15 mouse cellular contexts compared by ENCODE assay signal in the genomic region with DNA sequence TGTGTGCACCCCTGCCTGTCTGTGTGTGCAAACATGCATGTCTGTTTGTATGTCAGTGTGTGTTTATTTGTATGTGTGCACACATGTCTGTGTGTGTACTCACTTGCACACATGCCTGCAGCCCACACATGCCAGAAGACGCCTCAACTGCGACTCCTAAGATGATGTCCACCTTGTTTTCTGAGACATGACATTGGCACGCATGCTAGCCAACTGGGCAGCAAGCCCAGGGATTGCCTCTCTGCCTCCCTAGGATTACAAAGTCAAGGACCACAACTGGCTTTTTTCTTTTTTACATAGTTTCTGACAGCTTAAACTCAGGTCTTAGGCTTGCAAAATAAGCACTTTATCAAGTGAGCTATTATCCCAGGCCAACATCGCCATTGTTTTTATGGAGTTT. TPM values are rescaled to one million over a fixed set of nuclear protein-coding genes. Genes with fewer than 3 reads are reported as not detected.
A peak's percentile ranks its signal among the peaks of the same experiment; 100 is the strongest.
DNase-seq lines count a peak whose midpoint lies in the region; ATAC-seq and TF ChIP-seq lines count a peak whose summit lies in the region.
"Had no signal": no experiment of that assay in that cellular context is flagged by ENCODE, and none has a peak within 500 bp of the region (broad histone marks: within the 10 kb centered on the region; RNA-seq: fewer than 3 reads in every experiment).

No protein-coding gene starts in this region.

- no peak overlapping the region for H3K9ac ChIP-seq in heart, embryonic 15.5 days
- no peak overlapping the region for H3K9ac ChIP-seq in lung, postnatal 0 days (replicated peaks; ENCODE audit: low read depth)
- H3K9ac ChIP-seq in embryonic facial prominence, embryonic 13.5 days, result peak overlapping the region; percentile 75
- no peak overlapping the region for H3K9ac ChIP-seq in stomach, embryonic 14.5 days (replicated peaks; ENCODE audit: low read depth, low read length)
- H3K9ac ChIP-seq in hindbrain, embryonic 11.5 days (ENCODE audit: low read depth, low read length), result no peak overlapping the region
- H3K9ac ChIP-seq: liver, embryonic 12.5 days; neural tube, embryonic 12.5 days had no signal

- peak overlapping the region; percentile 51; the same call in 1 of the 2 replicates for H3K4me2 ChIP-seq in heart, embryonic 15.5 days
- H3K4me2 ChIP-seq in lung, postnatal 0 days (replicated peaks; ENCODE audit: low read depth, low read length), result no peak overlapping the region
- peak overlapping the region; percentile 58 for H3K4me2 ChIP-seq in embryonic facial prominence, embryonic 13.5 days
- H3K4me2 ChIP-seq in stomach, embryonic 14.5 days (replicated peaks; ENCODE audit: low read depth, low read length), result peak overlapping the region; percentile 49; the same call in 1 of the 2 replicates
- H3K4me2 ChIP-seq in hindbrain, embryonic 11.5 days (replicated peaks; ENCODE audit: low read depth, low read length), result no peak overlapping the region
- H3K4me2 ChIP-seq: liver, embryonic 12.5 days; neural tube, embryonic 12.5 days had no signal

- H3K27ac ChIP-seq in heart, embryonic 15.5 days, result no peak overlapping the region
- 0 out of 2 replicates have a peak overlapping the region, but pooled peaks have one; percentile 9 for H3K27ac ChIP-seq in lung, postnatal 0 days (ENCODE audit: low read length)
- H3K27ac ChIP-seq in embryonic facial prominence, embryonic 13.5 days, result peak overlapping the region; percentile 97
- no peak overlapping the region for H3K27ac ChIP-seq in stomach, embryonic 14.5 days (ENCODE audit: low read length)
- H3K27ac ChIP-seq in hindbrain, embryonic 11.5 days (ENCODE audit: low read depth, low read length), result no peak overlapping the region
- H3K27ac ChIP-seq: liver, embryonic 12.5 days; midbrain, embryonic 10.5 days; neural tube, embryonic 12.5 days had no signal

- no peak for DNase-seq in heart, postnatal 25 days (ENCODE audit: low spot score)
- DNase-seq in lung, postnatal 0 days (ENCODE audit: low spot score), result no peak
- DNase-seq in lung, adult 18-20 months, result no peak
- DNase-seq in hindbrain, embryonic 11.5 days (ENCODE audit: low spot score), result no peak
- DNase-seq: cerebellum, adult 2 months; kidney, adult 11 months; thymus, postnatal 25 days had no signal

- H3K36me3 ChIP-seq in heart, embryonic 15.5 days, result no peaks in the 10 kb centered on the region
- H3K36me3 ChIP-seq in lung, postnatal 0 days (ENCODE audit: insufficient read depth, low read length), result no peaks in the 10 kb centered on the region
- peaks cover 17% of the 10 kb centered on the region for H3K36me3 ChIP-seq in embryonic facial prominence, embryonic 13.5 days
- no peaks in the 10 kb centered on the region for H3K36me3 ChIP-seq in stomach, embryonic 14.5 days (ENCODE audit: control insufficient read depth, insufficient read depth, low read length)
- no peaks in the 10 kb centered on the region for H3K36me3 ChIP-seq in hindbrain, embryonic 11.5 days (ENCODE audit: control insufficient read depth, insufficient read depth, low read length)
- H3K36me3 ChIP-seq: liver, embryonic 12.5 days; midbrain, embryonic 10.5 days; neural tube, embryonic 12.5 days had no signal

- H3K4me1 ChIP-seq in heart, embryonic 15.5 days (replicated peaks), result peaks cover 6% of the 10 kb centered on the region
- H3K4me1 ChIP-seq in lung, postnatal 0 days (ENCODE audit: insufficient read depth, low read depth, low read length), result no peaks in the 10 kb centered on the region
- peaks cover 50% of the 10 kb centered on the region for H3K4me1 ChIP-seq in embryonic facial prominence, embryonic 13.5 days
- H3K4me1 ChIP-seq in stomach, embryonic 14.5 days (ENCODE audit: control insufficient read depth, insufficient read depth, low read length), result peaks cover 13% of the 10 kb centered on the region
- no peaks in the 10 kb centered on the region for H3K4me1 ChIP-seq in hindbrain, embryonic 11.5 days (replicated peaks; ENCODE audit: control insufficient read depth, insufficient read depth, low read length)
- H3K4me1 ChIP-seq: liver, embryonic 12.5 days; neural tube, embryonic 12.5 days had no signal

- H3K4me3 ChIP-seq in heart, embryonic 15.5 days, result no peak overlapping the region
- no peak overlapping the region for H3K4me3 ChIP-seq in lung, postnatal 0 days (ENCODE audit: low read depth, low read length)
- H3K4me3 ChIP-seq in embryonic facial prominence, embryonic 13.5 days, result peak overlapping the region; percentile 60
- no peak overlapping the region for H3K4me3 ChIP-seq in stomach, embryonic 14.5 days (ENCODE audit: low read depth, low read length)
- H3K4me3 ChIP-seq in hindbrain, embryonic 11.5 days (ENCODE audit: low read depth, low read length), result no peak overlapping the region
- H3K4me3 ChIP-seq: liver, embryonic 12.5 days; midbrain, embryonic 10.5 days; neural tube, embryonic 12.5 days had no signal

- H3K27me3 ChIP-seq in heart, embryonic 15.5 days, result no peaks in the 10 kb centered on the region
- H3K27me3 ChIP-seq in lung, postnatal 0 days (replicated peaks; ENCODE audit: insufficient read depth, low read length), result no peaks in the 10 kb centered on the region
- no peaks in the 10 kb centered on the region for H3K27me3 ChIP-seq in embryonic facial prominence, embryonic 13.5 days
- H3K27me3 ChIP-seq in stomach, embryonic 14.5 days (ENCODE audit: control insufficient read depth, insufficient read depth, low read length), result no peaks in the 10 kb centered on the region
- no peaks in the 10 kb centered on the region for H3K27me3 ChIP-seq in hindbrain, embryonic 11.5 days (ENCODE audit: control insufficient read depth, insufficient read depth, low read length)
- H3K27me3 ChIP-seq: neural tube, embryonic 12.5 days had no signal

- intact Hi-C loops in heart, postnatal 25 days (cut with DNase I), result no loop called here

- WGBS in heart, embryonic 15.5 days, result 62% methylated on average over 4 of the region's 4 CpGs
- WGBS in lung, postnatal 0 days, result 61% methylated on average over 4 of the region's 4 CpGs
- 72% methylated on average over 4 of the region's 4 CpGs for WGBS in embryonic facial prominence, embryonic 13.5 days
- WGBS in stomach, embryonic 14.5 days, result 61% methylated on average over 4 of the region's 4 CpGs
- 93% methylated on average over 4 of the region's 4 CpGs for WGBS in hindbrain, embryonic 11.5 days

- no peak for TF ChIP-seq CTCF in lung, postnatal 0 days (IDR thresholded peaks at IDR 0.05)

- no peaks in the 10 kb centered on the region for H3K9me3 ChIP-seq in heart, embryonic 15.5 days (replicated peaks)
- H3K9me3 ChIP-seq in lung, postnatal 0 days (ENCODE audit: low read length), result no peaks in the 10 kb centered on the region
- no peaks in the 10 kb centered on the region for H3K9me3 ChIP-seq in embryonic facial prominence, embryonic 13.5 days
- no peaks in the 10 kb centered on the region for H3K9me3 ChIP-seq in stomach, embryonic 14.5 days (ENCODE audit: control insufficient read depth, low read depth, low read length)
- no peaks in the 10 kb centered on the region for H3K9me3 ChIP-seq in hindbrain, embryonic 11.5 days (ENCODE audit: control insufficient read depth, low read length)
- H3K9me3 ChIP-seq: liver, embryonic 12.5 days; midbrain, embryonic 10.5 days; neural tube, embryonic 12.5 days had no signal

- ATAC-seq in heart, embryonic 15.5 days (replicated peaks; ENCODE audit: insufficient number of reproducible peaks, insufficient read depth, low FRiP score, low read depth), result no peak
- ATAC-seq in lung, postnatal 0 days, result no peak
- ATAC-seq in embryonic facial prominence, embryonic 13.5 days (ENCODE audit: insufficient number of reproducible peaks, insufficient read depth, low FRiP score, low TSS enrichment, low read depth), result no peak
- ATAC-seq in stomach, embryonic 14.5 days (ENCODE audit: insufficient number of reproducible peaks, insufficient read depth, low FRiP score, low read depth), result no peak
- no peak for ATAC-seq in hindbrain, embryonic 11.5 days (ENCODE audit: low FRiP score)
- no peak for ATAC-seq in granulocyte monocyte progenitor cell, adult 5-6 weeks (replicated peaks; ENCODE audit: poor library complexity, severe bottlenecking)
- ATAC-seq: activated CD4-positive, CD25-positive, alpha-beta regulatory T cell, adult 4 months; liver, embryonic 12.5 days had no signal

- no peak for TF ChIP-seq EP300 in lung, postnatal 0 days (IDR thresholded peaks at IDR 0.05)

RNA-seq across cellular contexts. Expression of a gene that starts 2.4 kb away (rescaled TPM):
- 23.9 and 35.3 TPM in 2 replicates for polyA plus RNA-seq in heart, embryonic 15.5 days (2015; fragmentation: Nextera tagmentation; extraction: Ambion mirVana)
- total RNA-seq in heart, postnatal 25 days (2021), result 1 to 10 TPM; 2.4 to 4.2 TPM
- polyA plus RNA-seq in lung, postnatal 0 days (2015; fragmentation: Nextera tagmentation; extraction: Ambion mirVana), result 33.5 and 35.7 TPM in 2 replicates
- polyA plus RNA-seq in embryonic facial prominence, embryonic 13.5 days (2015; fragmentation: Nextera tagmentation; extraction: Ambion mirVana), result 115 and 129 TPM in 2 replicates
- 66.1 and 70.1 TPM in 2 replicates for polyA plus RNA-seq in stomach, embryonic 14.5 days (2014; fragmentation: Nextera tagmentation; extraction: Ambion mirVana)
- polyA plus RNA-seq in hindbrain, embryonic 11.5 days (2014; fragmentation: Nextera tagmentation; extraction: Ambion mirVana), result 23.6 and 27.3 TPM in 2 replicates
- total RNA-seq in granulocyte monocyte progenitor cell, adult 5-6 weeks (2014; fragmentation: Nextera tagmentation), result not detected in 2 replicates
- not detected in 2 replicates for total RNA-seq in granulocyte monocyte progenitor cell, adult 5-6 weeks (2017)

Comparison
In these comparisons a context has a peak if more than half of its experiments do, and no peak if none do; other contexts are left out.
1. H3K27ac ChIP-seq: peak in lung, postnatal 0 days (single experiment) and embryonic facial prominence, embryonic 13.5 days (single experiment); none in heart, embryonic 15.5 days (single experiment), stomach, embryonic 14.5 days (single experiment) and hindbrain, embryonic 11.5 days (single experiment).
2. H3K4me2 ChIP-seq: peak in heart, embryonic 15.5 days (single experiment), embryonic facial prominence, embryonic 13.5 days (single experiment) and stomach, embryonic 14.5 days (single experiment); none in lung, postnatal 0 days (single experiment) and hindbrain, embryonic 11.5 days (single experiment).